Mouse (Mus musculus): ENCODE measurements around the gene Pank3. TPM values are rescaled to one million over a fixed set of nuclear protein-coding genes. Genes with fewer than 3 reads are reported as not detected.
A peak's percentile ranks its signal among the peaks of the same experiment; 100 is the strongest.

The Pank3 gene
- total RNA-seq (2021) (10 to 100 TPM; 19.4 to 21.8 TPM), polyA plus RNA-seq (2012; rRNA removed) (4.8 and 10.9 TPM in 2 replicates)
- long read RNA-seq, full-length matches to known transcripts: 6 of 7 reads
- long read RNA-seq, partial matches to known transcripts: 0 of 7 reads
- long read RNA-seq, other reads (novel, unspliced or antisense): 1 of 7 reads

GRCm38 (mm10) chr11:35769188-35769745 is at the start of gene Pank3:
TSS of gene Pank3 (plus strand) at chr11:35769484.
- Histone ChIP-seq H3K4me3 (peak within 1 kb of the TSS; percentile 95), H3K27ac (peak within 1 kb of the TSS; percentile 87), H3K36me3 (ENCODE audit: control insufficient read depth, insufficient read depth, low read length) (peaks cover 7% of the 10 kb centered on the region), H3K4me1 (ENCODE audit: control insufficient read depth, insufficient read depth, low read length) (peaks cover 3% of the 10 kb centered on the region), H3K9ac (ENCODE audit: low read depth, low read length) (peak within 1 kb of the TSS; percentile 97), H3K27me3 (ENCODE audit: control insufficient read depth, insufficient read depth, low read length) (no peaks in the 10 kb centered on the region), H3K79me2 (replicated peaks; ENCODE audit: control insufficient read depth, insufficient read depth, low read length) (peaks cover 3% of the 10 kb centered on the region)
- 2% methylated on average over 47 of the region's 50 CpGs for WGBS
- intact Hi-C loops (cut with DNase I): no loop called here
- peak; percentile 74 for TF ChIP-seq EP300 (IDR thresholded peaks at IDR 0.05; ENCODE audit: insufficient read depth, low read depth, low read length)
- peak; percentile 67 for TF ChIP-seq POLR2A (IDR thresholded peaks at IDR 0.05; ENCODE audit: insufficient read depth, low read depth, low read length)
- TF ChIP-seq CTCF (IDR thresholded peaks at IDR 0.05): peak; percentile 18; the same call in 1 of the 2 replicates
- DNase-seq: peak; percentile 94 to 99

- intact Hi-C loops (cut with DNase I): no loop called here
- no peaks in the 10 kb centered on the region for H3K27me3 ChIP-seq (ENCODE audit: control insufficient read depth, insufficient read depth, low read length)
These were observed 45.4 kb upstream of the Pank3 start for GRCm38 (mm10) chr11:35723876-35724275.

DNA sequence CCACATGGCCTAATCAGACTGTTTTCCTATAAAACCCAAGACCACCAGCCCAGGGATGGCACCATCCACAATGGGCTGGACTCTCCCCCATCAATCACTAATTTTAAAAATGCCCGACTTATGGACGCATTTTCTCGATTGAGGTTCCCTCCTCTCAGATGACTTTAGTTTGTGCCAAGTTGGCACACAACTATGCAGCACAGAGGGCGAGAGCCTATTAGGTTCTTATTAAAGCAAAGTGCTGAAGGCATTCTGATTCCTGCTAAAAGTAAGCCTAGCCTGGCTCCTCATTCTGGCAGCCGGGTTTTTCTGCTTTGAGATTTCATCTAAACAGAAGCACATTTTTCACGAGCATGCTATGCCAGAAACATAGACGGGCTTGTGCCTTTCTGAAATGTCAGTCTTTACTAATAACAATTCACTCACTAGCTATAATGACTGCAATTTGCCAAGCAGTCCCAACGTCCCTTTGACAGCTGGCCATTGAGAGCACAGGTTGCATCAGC is 42.9 kb upstream of the Pank3 start:
- TF ChIP-seq EP300 (IDR thresholded peaks at IDR 0.05; ENCODE audit: insufficient read depth, low read depth, low read length): no peak
- no peak overlapping the region for H3K27ac ChIP-seq
- 72% methylated on average over 8 of the region's 8 CpGs for WGBS
- no peaks in the 10 kb centered on the region for H3K4me1 ChIP-seq (ENCODE audit: control insufficient read depth, insufficient read depth, low read length)
- no peaks in the 10 kb centered on the region for H3K36me3 ChIP-seq (ENCODE audit: control insufficient read depth, insufficient read depth, low read length)
- no peaks in the 10 kb centered on the region for H3K27me3 ChIP-seq (ENCODE audit: control insufficient read depth, insufficient read depth, low read length)
- H3K79me2 ChIP-seq (replicated peaks; ENCODE audit: control insufficient read depth, insufficient read depth, low read length): no peaks in the 10 kb centered on the region
- H3K9ac ChIP-seq (ENCODE audit: low read depth, low read length): no peak overlapping the region
- H3K4me3 ChIP-seq: no peak overlapping the region
- intact Hi-C loops (cut with DNase I): no loop called here
- no peak for DNase-seq

More at GRCm38 (mm10) chr11:35723876-35724275, 45.4 kb upstream of the Pank3 start:
- WGBS: 89% methylated on average over 5 of the region's 5 CpGs
- Histone ChIP-seq H3K4me1 (ENCODE audit: control insufficient read depth, insufficient read depth, low read length) (no peaks in the 10 kb centered on the region), H3K4me3 (no peak overlapping the region), H3K79me2 (replicated peaks; ENCODE audit: control insufficient read depth, insufficient read depth, low read length) (no peaks in the 10 kb centered on the region), H3K9ac (ENCODE audit: low read depth, low read length) (no peak overlapping the region), H3K36me3 (ENCODE audit: control insufficient read depth, insufficient read depth, low read length) (no peaks in the 10 kb centered on the region), H3K27ac (no peak overlapping the region)
- DNase-seq: no peak
- TF ChIP-seq POLR2A (IDR thresholded peaks at IDR 0.05; ENCODE audit: insufficient read depth, low read depth, low read length): no peak
- no peak for TF ChIP-seq EP300 (IDR thresholded peaks at IDR 0.05; ENCODE audit: insufficient read depth, low read depth, low read length)
- TF ChIP-seq CTCF (IDR thresholded peaks at IDR 0.05): no peak

- H3K36me3 ChIP-seq (ENCODE audit: control insufficient read depth, insufficient read depth, low read length): no peaks in the 10 kb centered on the region
- 85% methylated on average over 1 of the region's 1 CpGs for WGBS
- H3K27ac ChIP-seq: no peak overlapping the region
- no peaks in the 10 kb centered on the region for H3K27me3 ChIP-seq (ENCODE audit: control insufficient read depth, insufficient read depth, low read length)
- DNase-seq: no peak
- H3K4me3 ChIP-seq: no peak overlapping the region
- intact Hi-C loops (cut with DNase I): no loop called here
- TF ChIP-seq POLR2A (IDR thresholded peaks at IDR 0.05; ENCODE audit: insufficient read depth, low read depth, low read length) (no peak), CTCF (IDR thresholded peaks at IDR 0.05) (peak; percentile 19; the same call in 1 of the 2 replicates)
- H3K4me1 ChIP-seq (ENCODE audit: control insufficient read depth, insufficient read depth, low read length): no peaks in the 10 kb centered on the region
- H3K9ac ChIP-seq (ENCODE audit: low read depth, low read length): no peak overlapping the region
- no peaks in the 10 kb centered on the region for H3K79me2 ChIP-seq (replicated peaks; ENCODE audit: control insufficient read depth, insufficient read depth, low read length)
These were observed 41.1 kb upstream of the Pank3 start for GRCm38 (mm10) chr11:35728200-35728599.

- Histone ChIP-seq H3K4me3 (no peak overlapping the region), H3K27me3 (ENCODE audit: control insufficient read depth, insufficient read depth, low read length) (no peaks in the 10 kb centered on the region), H3K27ac (no peak overlapping the region), H3K4me1 (ENCODE audit: control insufficient read depth, insufficient read depth, low read length) (no peaks in the 10 kb centered on the region), H3K9ac (ENCODE audit: low read depth, low read length) (no peak overlapping the region), H3K36me3 (ENCODE audit: control insufficient read depth, insufficient read depth, low read length) (no peaks in the 10 kb centered on the region), H3K79me2 (replicated peaks; ENCODE audit: control insufficient read depth, insufficient read depth, low read length) (no peaks in the 10 kb centered on the region)
- intact Hi-C loops (cut with DNase I): no loop called here
- WGBS: 48% methylated on average over 5 of the region's 5 CpGs
- TF ChIP-seq EP300 (IDR thresholded peaks at IDR 0.05; ENCODE audit: insufficient read depth, low read depth, low read length) (no peak), CTCF (IDR thresholded peaks at IDR 0.05) (no peak), POLR2A (IDR thresholded peaks at IDR 0.05; ENCODE audit: insufficient read depth, low read depth, low read length) (no peak)
- DNase-seq: no peak
These were observed 40.1 kb upstream of the Pank3 start for GRCm38 (mm10) chr11:35729186-35729585.

DNA sequence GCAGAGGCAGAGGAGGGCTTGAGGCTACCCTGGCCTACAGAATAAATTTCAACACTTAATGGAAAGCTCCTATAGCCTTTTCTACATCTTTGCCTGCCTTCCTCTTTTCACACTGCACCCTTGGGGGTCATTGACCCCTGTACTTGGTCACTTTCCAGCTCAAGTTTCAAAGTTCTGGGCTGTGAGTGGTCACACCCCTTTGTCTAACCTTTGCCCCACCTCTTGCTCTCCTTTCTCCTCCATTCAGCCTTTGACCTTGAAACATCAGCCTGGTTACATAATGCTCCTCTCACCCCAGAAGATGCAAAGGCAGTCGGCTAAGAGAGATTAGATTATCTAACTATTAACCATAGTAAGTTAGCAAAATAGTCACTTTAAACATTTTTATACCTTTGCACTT is 36.9 kb upstream of the Pank3 start:
- Histone ChIP-seq H3K27me3 (ENCODE audit: control insufficient read depth, insufficient read depth, low read length) (no peaks in the 10 kb centered on the region), H3K9ac (ENCODE audit: low read depth, low read length) (no peak overlapping the region), H3K4me1 (ENCODE audit: control insufficient read depth, insufficient read depth, low read length) (no peaks in the 10 kb centered on the region), H3K79me2 (replicated peaks; ENCODE audit: control insufficient read depth, insufficient read depth, low read length) (no peaks in the 10 kb centered on the region), H3K36me3 (ENCODE audit: control insufficient read depth, insufficient read depth, low read length) (no peaks in the 10 kb centered on the region), H3K27ac (no peak overlapping the region), H3K4me3 (no peak overlapping the region)
- no peak for DNase-seq
- intact Hi-C loops (cut with DNase I): no loop called here
- 33% methylated on average over 1 of the region's 1 CpGs for WGBS
- TF ChIP-seq POLR2A (IDR thresholded peaks at IDR 0.05; ENCODE audit: insufficient read depth, low read depth, low read length): no peak
- TF ChIP-seq EP300 (IDR thresholded peaks at IDR 0.05; ENCODE audit: insufficient read depth, low read depth, low read length): no peak
- no peak for TF ChIP-seq CTCF (IDR thresholded peaks at IDR 0.05)
